Mouse (Mus musculus): ENCODE data around the gene Cdc42ep2. TPM values are rescaled to one million over a fixed set of nuclear protein-coding genes. Genes with fewer than 3 reads are reported as not detected.
A peak's percentile ranks its signal among the peaks of the same experiment; 100 is the strongest.

Gene Cdc42ep2
- polyA plus RNA-seq, 2 experiments: 8.0 to 10.0 TPM

DNA sequence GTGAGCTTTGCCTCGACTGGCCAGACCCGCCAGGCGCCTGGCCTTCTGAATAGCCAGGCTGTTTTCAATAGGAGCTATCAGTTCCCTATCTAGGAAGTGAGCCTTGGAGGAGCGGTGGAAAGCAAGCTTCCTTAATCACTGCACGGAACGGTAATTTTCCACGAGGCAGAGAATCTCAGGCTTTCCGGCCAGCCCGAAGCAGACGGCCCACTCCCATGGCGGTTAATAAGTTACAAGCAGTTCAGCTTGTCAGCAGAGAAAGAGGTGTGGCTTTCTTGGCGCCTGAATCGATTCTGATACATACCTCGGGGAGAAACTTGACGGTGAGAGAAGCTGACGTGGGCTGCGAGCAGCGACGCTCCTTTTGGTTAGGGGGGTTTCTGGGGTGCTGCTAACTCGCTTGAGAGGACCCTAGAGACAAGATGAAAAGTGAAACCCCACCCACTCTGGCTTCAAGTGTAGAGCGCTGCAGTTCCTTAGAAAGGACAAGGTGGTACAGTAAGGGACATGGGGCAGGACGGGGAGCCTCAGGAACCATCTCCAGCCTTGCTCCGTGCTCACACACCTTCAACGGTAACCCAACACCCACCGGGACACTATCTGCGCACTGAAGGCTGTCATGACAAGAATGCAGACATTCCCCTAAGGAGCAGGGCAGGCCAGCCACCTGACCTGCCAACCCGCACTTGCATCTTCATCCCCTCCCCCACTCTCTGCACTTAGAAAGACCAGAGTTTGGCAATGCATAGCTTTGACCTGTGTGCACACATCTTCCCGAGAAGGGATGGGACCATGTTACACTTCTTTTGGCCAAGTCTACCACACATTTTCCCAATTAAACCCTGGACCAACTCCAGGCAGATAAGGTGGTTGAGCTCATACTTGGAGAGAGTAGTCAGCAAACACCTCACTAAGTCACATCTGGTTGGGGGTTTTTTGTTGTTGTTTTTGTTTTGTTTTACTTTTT lies 31.4 kb upstream of the Cdc42ep2 start:
- ATAC-seq (ENCODE audit: low FRiP score, low read depth) (peak; percentile 29; the same call in 1 of the 2 replicates), DNase-seq (ENCODE audit: low spot score) (peak; percentile 40)
- Histone ChIP-seq H3K4me3 (replicated peaks; ENCODE audit: low read length) (no peak overlapping the region), H3K4me1 (ENCODE audit: control insufficient read depth, insufficient read depth, low read length) (no peaks in the 10 kb centered on the region), H3K4me2 (replicated peaks; ENCODE audit: low read depth, low read length, severe bottlenecking) (no peak overlapping the region), H3K27me3 (ENCODE audit: control insufficient read depth, insufficient read depth, low read length) (no peaks in the 10 kb centered on the region), H3K9me3 (ENCODE audit: control insufficient read depth, low read length) (no peaks in the 10 kb centered on the region), H3K27ac (replicated peaks; ENCODE audit: low read depth, low read length) (0 out of 2 replicates have a peak overlapping the region, but pooled peaks have one; percentile 5), H3K9ac (ENCODE audit: low read depth, low read length, severe bottlenecking) (no peak overlapping the region), H3K36me3 (ENCODE audit: control insufficient read depth, insufficient read depth, low read length) (peaks cover 78% of the 10 kb centered on the region)
- 74% methylated on average over 28 of the region's 28 CpGs for WGBS
- no peak for TF ChIP-seq POLR2A (IDR thresholded peaks at IDR 0.05; ENCODE audit: borderline replicate concordance, extremely low read depth, insufficient read depth, insufficient read length)

DNA sequence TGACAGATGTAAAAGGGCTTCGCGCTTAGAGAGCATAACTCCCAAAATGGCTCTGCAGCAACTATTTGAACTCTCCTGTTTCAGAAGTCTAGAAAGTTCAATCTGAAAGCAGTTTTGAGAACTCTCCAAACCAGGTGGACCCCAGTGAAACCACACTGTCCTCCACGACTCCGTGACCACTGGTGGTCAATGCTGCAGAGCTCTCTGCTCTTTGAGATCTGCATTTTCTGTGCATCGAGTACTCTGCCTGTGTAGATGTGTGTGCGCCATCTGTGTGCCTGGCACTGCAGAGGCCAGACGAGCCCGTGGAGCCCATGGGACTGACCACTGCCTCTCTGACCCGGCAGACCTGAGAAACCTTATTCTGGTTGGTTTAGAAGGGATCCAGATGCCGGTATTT lies 30.3 kb upstream of the Cdc42ep2 start:
- no peaks in the 10 kb centered on the region for H3K9me3 ChIP-seq (ENCODE audit: control insufficient read depth, low read length)
- ATAC-seq (ENCODE audit: low FRiP score, low read depth) (no peak), DNase-seq (ENCODE audit: low spot score) (no peak)
- no peak overlapping the region for H3K4me3 ChIP-seq (replicated peaks; ENCODE audit: low read length)
- H3K27me3 ChIP-seq (ENCODE audit: control insufficient read depth, insufficient read depth, low read length): no peaks in the 10 kb centered on the region
- peaks cover 78% of the 10 kb centered on the region for H3K36me3 ChIP-seq (ENCODE audit: control insufficient read depth, insufficient read depth, low read length)
- no peak overlapping the region for H3K9ac ChIP-seq (ENCODE audit: low read depth, low read length, severe bottlenecking)
- H3K4me1 ChIP-seq (ENCODE audit: control insufficient read depth, insufficient read depth, low read length): no peaks in the 10 kb centered on the region
- no peak for TF ChIP-seq POLR2A (IDR thresholded peaks at IDR 0.05; ENCODE audit: borderline replicate concordance, extremely low read depth, insufficient read depth, insufficient read length)
- no peak overlapping the region for H3K27ac ChIP-seq (replicated peaks; ENCODE audit: low read depth, low read length)
- H3K4me2 ChIP-seq (replicated peaks; ENCODE audit: low read depth, low read length, severe bottlenecking): no peak overlapping the region
- 90% methylated on average over 10 of the region's 10 CpGs for WGBS

DNA sequence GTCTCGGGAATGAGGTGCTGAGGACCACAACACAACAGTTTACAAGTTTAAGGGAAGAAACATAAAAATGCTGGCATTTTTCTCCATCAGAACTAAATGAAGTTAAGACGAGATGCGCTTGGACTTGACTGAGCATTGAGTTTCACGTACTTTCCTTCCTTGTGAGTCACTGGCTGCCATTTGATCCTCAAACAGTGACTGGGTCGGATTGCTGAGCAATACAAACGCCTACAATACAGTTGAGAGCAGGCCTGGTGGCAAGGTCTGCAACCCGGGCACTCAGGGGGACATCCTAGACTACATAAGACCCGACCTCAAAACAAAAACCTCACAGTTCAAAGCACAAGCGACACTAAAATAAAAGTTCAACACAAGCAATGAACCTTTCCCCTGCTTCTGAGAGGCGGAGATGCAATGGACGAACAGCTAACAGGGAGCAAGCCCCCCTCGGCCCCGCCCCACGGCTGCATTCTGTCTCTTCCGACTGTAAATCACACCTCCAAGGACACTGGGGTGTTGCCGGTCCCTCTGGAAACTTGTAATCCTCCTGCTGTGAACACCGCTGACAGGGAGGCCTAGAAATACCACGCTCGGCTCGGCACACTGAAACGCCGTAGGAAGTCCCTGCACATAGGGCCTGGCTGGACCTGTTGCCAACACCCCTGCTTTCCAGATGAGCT lies 29.6 kb upstream of the Cdc42ep2 start:
- Histone ChIP-seq H3K36me3 (ENCODE audit: control insufficient read depth, insufficient read depth, low read length) (peaks cover 86% of the 10 kb centered on the region), H3K4me1 (ENCODE audit: control insufficient read depth, insufficient read depth, low read length) (no peaks in the 10 kb centered on the region), H3K27me3 (ENCODE audit: control insufficient read depth, insufficient read depth, low read length) (no peaks in the 10 kb centered on the region), H3K4me2 (replicated peaks; ENCODE audit: low read depth, low read length, severe bottlenecking) (no peak overlapping the region), H3K27ac (replicated peaks; ENCODE audit: low read depth, low read length) (no peak overlapping the region), H3K9me3 (ENCODE audit: control insufficient read depth, low read length) (no peaks in the 10 kb centered on the region), H3K9ac (ENCODE audit: low read depth, low read length, severe bottlenecking) (no peak overlapping the region), H3K4me3 (replicated peaks; ENCODE audit: low read length) (no peak overlapping the region)
- WGBS: 71% methylated on average over 22 of the region's 22 CpGs
- no peak for ATAC-seq (ENCODE audit: low FRiP score, low read depth)
- TF ChIP-seq POLR2A (IDR thresholded peaks at IDR 0.05; ENCODE audit: borderline replicate concordance, extremely low read depth, insufficient read depth, insufficient read length): no peak
- no peak for DNase-seq (ENCODE audit: low spot score)

DNA sequence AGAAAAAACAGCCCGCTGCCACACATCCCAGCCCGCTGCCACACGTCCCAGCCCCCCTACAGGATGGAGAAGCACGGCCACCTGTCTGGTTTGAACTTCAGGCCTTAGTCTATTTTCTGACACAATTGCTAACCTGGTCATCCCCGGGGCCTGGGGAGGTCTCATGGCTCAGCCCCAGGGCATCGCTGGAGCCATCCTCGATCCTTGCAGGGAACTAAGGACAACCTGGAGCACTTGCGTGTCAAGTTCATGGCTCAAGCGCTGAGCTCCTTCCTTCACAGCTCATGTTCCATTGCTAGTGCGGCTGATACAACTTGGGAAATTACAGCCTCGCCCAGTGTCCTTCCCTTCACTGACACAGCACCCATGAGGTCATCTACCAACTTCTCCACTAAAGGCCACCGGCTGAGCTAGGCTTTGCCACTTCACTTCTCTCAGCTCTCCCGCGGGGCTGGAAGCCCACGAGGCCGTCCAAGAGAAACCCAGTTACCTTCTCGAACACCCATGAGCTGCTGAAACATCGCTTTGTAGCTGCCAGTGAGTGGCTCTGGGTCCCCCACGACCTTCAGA lies 28.7 kb upstream of the Cdc42ep2 start:
- no peaks in the 10 kb centered on the region for H3K9me3 ChIP-seq (ENCODE audit: control insufficient read depth, low read length)
- H3K27me3 ChIP-seq (ENCODE audit: control insufficient read depth, insufficient read depth, low read length): no peaks in the 10 kb centered on the region
- H3K36me3 ChIP-seq (ENCODE audit: control insufficient read depth, insufficient read depth, low read length): peaks cover 85% of the 10 kb centered on the region
- no peak overlapping the region for H3K27ac ChIP-seq (replicated peaks; ENCODE audit: low read depth, low read length)
- no peaks in the 10 kb centered on the region for H3K4me1 ChIP-seq (ENCODE audit: control insufficient read depth, insufficient read depth, low read length)
- ATAC-seq (ENCODE audit: low FRiP score, low read depth): no peak
- H3K4me2 ChIP-seq (replicated peaks; ENCODE audit: low read depth, low read length, severe bottlenecking): no peak overlapping the region
- WGBS: 92% methylated on average over 19 of the region's 19 CpGs
- H3K9ac ChIP-seq (ENCODE audit: low read depth, low read length, severe bottlenecking): no peak overlapping the region
- TF ChIP-seq POLR2A (IDR thresholded peaks at IDR 0.05; ENCODE audit: borderline replicate concordance, extremely low read depth, insufficient read depth, insufficient read length): no peak
- no peak for DNase-seq (ENCODE audit: low spot score)
- no peak overlapping the region for H3K4me3 ChIP-seq (replicated peaks; ENCODE audit: low read length)

DNA sequence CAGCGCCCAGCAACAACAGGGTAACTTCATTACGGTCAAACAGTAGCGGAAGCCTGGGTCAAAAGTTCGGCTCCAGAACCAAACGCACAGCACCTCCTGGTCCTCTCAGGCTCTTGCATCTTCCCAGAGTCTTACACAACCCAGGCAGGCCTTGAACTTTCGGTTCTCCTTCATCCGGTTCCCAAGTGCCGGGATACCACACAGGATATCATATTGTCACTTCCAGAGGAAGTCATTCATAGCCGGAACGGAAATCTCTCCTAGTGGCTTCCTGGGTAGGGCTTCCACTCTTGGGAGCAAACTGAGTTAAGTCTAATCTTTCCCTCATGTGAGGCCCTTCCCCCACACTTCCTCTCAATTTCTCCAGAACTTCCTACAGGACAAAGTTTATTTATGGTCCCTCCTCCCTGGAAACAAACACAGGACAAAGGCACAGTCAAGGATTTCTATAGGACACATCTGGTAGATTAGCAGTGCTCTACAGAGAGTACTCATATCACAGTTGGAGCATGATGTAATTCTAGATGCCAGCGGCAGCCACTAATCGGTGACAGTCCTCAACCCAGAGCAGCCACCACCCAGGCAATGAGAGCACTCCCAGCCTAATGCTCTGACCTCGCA lies 27.6 kb upstream of the Cdc42ep2 start:
- TF ChIP-seq POLR2A (IDR thresholded peaks at IDR 0.05; ENCODE audit: borderline replicate concordance, extremely low read depth, insufficient read depth, insufficient read length): no peak
- Histone ChIP-seq H3K27ac (replicated peaks; ENCODE audit: low read depth, low read length) (peak overlapping the region; percentile 40; the same call in 1 of the 2 replicates), H3K4me3 (replicated peaks; ENCODE audit: low read length) (no peak overlapping the region), H3K9me3 (ENCODE audit: control insufficient read depth, low read length) (no peaks in the 10 kb centered on the region), H3K4me1 (ENCODE audit: control insufficient read depth, insufficient read depth, low read length) (no peaks in the 10 kb centered on the region), H3K36me3 (ENCODE audit: control insufficient read depth, insufficient read depth, low read length) (peaks cover 85% of the 10 kb centered on the region), H3K4me2 (replicated peaks; ENCODE audit: low read depth, low read length, severe bottlenecking) (no peak overlapping the region), H3K9ac (ENCODE audit: low read depth, low read length, severe bottlenecking) (no peak overlapping the region), H3K27me3 (ENCODE audit: control insufficient read depth, insufficient read depth, low read length) (no peaks in the 10 kb centered on the region)
- WGBS: 70% methylated on average over 13 of the region's 13 CpGs
- peak; percentile 51 for DNase-seq (ENCODE audit: low spot score)
- ATAC-seq (ENCODE audit: low FRiP score, low read depth): no peak; the same call in 1 of the 2 replicates

Measured in limb, embryonic 14.5 days (tissue).